Mouse (Mus musculus): ENCODE results near the gene Zfp280b.

DNA sequence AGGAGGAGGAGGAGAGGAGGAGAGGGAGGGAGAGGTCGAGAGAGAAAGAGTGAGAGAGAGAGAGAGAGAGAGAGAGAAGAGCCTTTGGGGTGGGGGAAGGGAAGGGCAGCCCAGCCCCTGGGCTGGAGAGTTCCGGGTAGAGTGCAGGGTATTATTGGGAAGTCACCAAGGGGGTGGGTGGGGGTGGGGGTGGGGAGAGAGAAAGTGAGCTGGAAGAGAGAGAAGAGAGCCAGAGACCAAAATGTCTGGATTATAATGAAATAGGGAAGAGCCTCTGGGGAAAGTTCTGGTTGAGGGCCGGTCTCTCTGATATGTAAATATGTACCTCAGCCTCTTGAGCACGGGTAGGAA is 4.5 kb upstream of the Zfp280b start:
- TF ChIP-seq POLR2A (IDR thresholded peaks at IDR 0.05; ENCODE audit: borderline replicate concordance, control insufficient read depth, low read depth, low read length) = no peak
- TF ChIP-seq CTCF (IDR thresholded peaks at IDR 0.05; ENCODE audit: control insufficient read depth, insufficient read depth, low read length) = no peak
